Mouse (Mus musculus) kidney, postnatal 0 days (tissue): ENCODE measurements around the gene Usp45. TPM values are rescaled to one million over a fixed set of nuclear protein-coding genes. Genes with fewer than 3 reads are reported as not detected.
A peak's percentile ranks its signal among the peaks of the same experiment; 100 is the strongest.

Experiments used
- ATAC-seq: fragments of 200-750 bp; cut with Nextera tagmentation; replicated peaks from 2 replicates; pipeline ENCODE4 v1.8.0; 2017; ENCODE audit warnings: low read depth, moderate number of reproducible peaks, moderate TSS enrichment, moderate library complexity; ENCODE audit not compliant: low FRiP score
- DNase-seq: peaks from one replicate; pipeline ENCODE4 v3.0.0-alpha.2; 2016; ENCODE audit warnings: low spot score
- H3K27ac ChIP-seq: fragments of 300-500 bp; sonication (generic); 2 replicates; pipeline ENCODE4 v1.5.1; 2014; ENCODE audit warnings: mild to moderate bottlenecking
- H3K27me3 ChIP-seq: fragments of 300-500 bp; sonication (generic); 2 replicates; pipeline ENCODE4 v1.6.1; 2014; ENCODE audit warnings: low read length, mixed read lengths; ENCODE audit not compliant: insufficient read depth
- H3K36me3 ChIP-seq: fragments of 300-500 bp; sonication (generic); 2 replicates; pipeline ENCODE4 v1.6.1; 2014; ENCODE audit warnings: low read length, mixed read lengths; ENCODE audit not compliant: insufficient read depth
- H3K4me1 ChIP-seq: fragments of 300-500 bp; sonication (generic); replicated peaks from 2 replicates; pipeline ENCODE4 v1.6.1; 2014; ENCODE audit warnings: antibody characterized with exemption, low read length, mixed read lengths; ENCODE audit not compliant: insufficient read depth
- H3K4me2 ChIP-seq: fragments of 300-500 bp; sonication (generic); 2 replicates; pipeline ENCODE4 v1.6.1; 2014; ENCODE audit warnings: mild to moderate bottlenecking, low read length, moderate library complexity, mixed read lengths
- H3K4me3 ChIP-seq: fragments of 300-500 bp; sonication (generic); replicated peaks from 2 replicates; pipeline ENCODE4 v1.5.1; 2014; ENCODE audit warnings: low read depth, low read length
- H3K9ac ChIP-seq: fragments of 300-500 bp; sonication (generic); 2 replicates; pipeline ENCODE4 v1.6.1; 2014; ENCODE audit warnings: low read depth, low read length
- H3K9me3 ChIP-seq: fragments of 300-500 bp; sonication (generic); replicated peaks from 2 replicates; pipeline ENCODE4 v1.6.1; 2016; ENCODE audit warnings: low read length, inconsistent platforms, mixed read lengths
- CTCF ChIP-seq: IDR thresholded peaks from 2 replicates; pipeline ENCODE4 v1.5.1; 2016; ENCODE audit warnings: antibody characterized with exemption, low read depth, mild to moderate bottlenecking, moderate library complexity
- WGBS: fragments of 180-500 bp; shearing (Covaris S2); extraction: QIAGEN DNeasy Blood & Tissue Kit; methylation state at CpG from one replicate; pipeline ENCODE4 v1.1.7; 2014; 5-methylcytosine and 5-hydroxymethylcytosine counted together
- polyA plus RNA-seq: library from polyadenylated mRNA; unstranded; fragments of >200 nt; fragmentation: Nextera tagmentation; extraction: Ambion mirVana; gene quantifications from 2 replicates; pipeline ENCODE4 v1.2.1, GENCODE M21; 2015

The Usp45 gene
- polyA plus RNA-seq, 1 experiment from 2014 or later: 4.0 TPM

GRCm38 (mm10) chr4:21857481-21857880 is 90.5 kb downstream of the Usp45 start:
- H3K36me3 ChIP-seq: peaks cover 37% of the 10 kb centered on the region
- H3K27ac ChIP-seq: no peak overlapping the region
- H3K9ac ChIP-seq: no peak overlapping the region
- ATAC-seq: no peak
- H3K4me2 ChIP-seq: no peak overlapping the region
- H3K9me3 ChIP-seq: no peaks in the 10 kb centered on the region
- H3K4me3 ChIP-seq: no peak overlapping the region
- no peaks in the 10 kb centered on the region for H3K4me1 ChIP-seq
- DNase-seq: no peak
- TF ChIP-seq CTCF: no peak
- 92% methylated on average over 1 of the region's 1 CpGs for WGBS
- no peaks in the 10 kb centered on the region for H3K27me3 ChIP-seq

- Histone ChIP-seq H3K36me3 (peaks cover 54% of the 10 kb centered on the region), H3K27me3 (no peaks in the 10 kb centered on the region)
- ATAC-seq: no peak
These were observed 98.3 kb downstream of the Usp45 start for GRCm38 (mm10) chr4:21865226-21865625.

GRCm38 (mm10) chr4:21878776-21879175 is 111.8 kb downstream of the Usp45 start:
- Histone ChIP-seq H3K4me1 (no peaks in the 10 kb centered on the region), H3K36me3 (peaks cover 4% of the 10 kb centered on the region; the same call in 1 of the 2 replicates), H3K9ac (0 out of 2 replicates have a peak overlapping the region, but pooled peaks have one; percentile 78), H3K27me3 (no peaks in the 10 kb centered on the region), H3K4me2 (peak overlapping the region; percentile 55), H3K27ac (no peak overlapping the region), H3K9me3 (no peaks in the 10 kb centered on the region), H3K4me3 (peak overlapping the region; percentile 82)
- 14% methylated on average over 6 of the region's 6 CpGs for WGBS
- no peak for DNase-seq
- TF ChIP-seq CTCF: no peak
- no peak for ATAC-seq

More at GRCm38 (mm10) chr4:21865226-21865625, 98.3 kb downstream of the Usp45 start:
- no peak overlapping the region for H3K27ac ChIP-seq
- H3K9ac ChIP-seq: no peak overlapping the region
- 86% methylated on average over 1 of the region's 1 CpGs for WGBS
- H3K4me2 ChIP-seq: no peak overlapping the region
- H3K9me3 ChIP-seq: no peaks in the 10 kb centered on the region
- no peak for DNase-seq
- no peak for TF ChIP-seq CTCF
- H3K4me3 ChIP-seq: no peak overlapping the region
- no peaks in the 10 kb centered on the region for H3K4me1 ChIP-seq

GRCm38 (mm10) chr4:21879565-21880220 is 112.7 kb downstream of the Usp45 start, which contains the start of gene Coq3:
Gene Coq3 (plus strand): TSS chr4:21879673.
- peak within 1 kb of the TSS; percentile 78 for H3K9ac ChIP-seq
- ATAC-seq (peak; percentile 91), DNase-seq (peak; percentile 92)
- H3K4me2 ChIP-seq: peak within 1 kb of the TSS; percentile 55
- no peaks in the 10 kb centered on the region for H3K9me3 ChIP-seq
- peak within 1 kb of the TSS; percentile 96 for H3K27ac ChIP-seq
- no peaks in the 10 kb centered on the region for H3K4me1 ChIP-seq
- H3K27me3 ChIP-seq: no peaks in the 10 kb centered on the region
- no peaks in the 10 kb centered on the region for H3K36me3 ChIP-seq
- H3K4me3 ChIP-seq: peak within 1 kb of the TSS; percentile 82
- no peak for TF ChIP-seq CTCF
- WGBS: under 1% methylated on average over 51 of the region's 51 CpGs

GRCm38 (mm10) chr4:21882806-21883205 is 115.8 kb downstream of the Usp45 start:
- Histone ChIP-seq H3K9ac (no peak overlapping the region), H3K36me3 (no peaks in the 10 kb centered on the region), H3K4me1 (no peaks in the 10 kb centered on the region), H3K9me3 (no peaks in the 10 kb centered on the region), H3K4me3 (no peak overlapping the region), H3K4me2 (no peak overlapping the region), H3K27ac (no peak overlapping the region), H3K27me3 (no peaks in the 10 kb centered on the region)
- no peak for TF ChIP-seq CTCF
- ATAC-seq: no peak
- WGBS: 94% methylated on average over 6 of the region's 6 CpGs
- no peak for DNase-seq

GRCm38 (mm10) chr4:21885831-21886230 is 118.9 kb downstream of the Usp45 start:
- no peak for TF ChIP-seq CTCF
- Histone ChIP-seq H3K27ac (no peak overlapping the region), H3K4me2 (no peak overlapping the region), H3K4me1 (no peaks in the 10 kb centered on the region), H3K4me3 (no peak overlapping the region), H3K9ac (no peak overlapping the region), H3K9me3 (no peaks in the 10 kb centered on the region), H3K36me3 (no peaks in the 10 kb centered on the region), H3K27me3 (no peaks in the 10 kb centered on the region)
- whole genome bisulfite sequencing: 79% methylated on average over 8 of the region's 8 CpGs
- DNase-seq (no peak), ATAC-seq (no peak)

Other genes with a start within 250 kb of the Usp45 start
- not detected in 2 replicates for gene Prdm13, start 81.2 kb upstream of the Usp45 start, polyA plus RNA-seq
- gene Ccnc, start 39.5 kb upstream of the Usp45 start, polyA plus RNA-seq: 37.4 and 40.2 TPM in 2 replicates
- 10.8 and 14.0 TPM in 2 replicates for gene Tstd3, start 56 bp downstream of the Usp45 start, polyA plus RNA-seq
- 97.4 and 117 TPM in 2 replicates for gene Pnisr, start 80.4 kb downstream of the Usp45 start, polyA plus RNA-seq
- gene Coq3, start 112.5 kb downstream of the Usp45 start, polyA plus RNA-seq: 14.7 and 15.6 TPM in 2 replicates
- gene Faxc, start 164.2 kb downstream of the Usp45 start, polyA plus RNA-seq: 1.7 and 2.0 TPM in 2 replicates